Mouse (Mus musculus) liver, embryonic 14.5 days (tissue): ENCODE data around the gene Snrk.

Experiments
- CTCF ChIP-seq: IDR thresholded peaks from 2 replicates; pipeline ENCODE4 v1.5.1; 2016; ENCODE audit warnings: antibody characterized with exemption, low read depth, control low read depth
- EP300 ChIP-seq: IDR thresholded peaks from 2 replicates; pipeline ENCODE4 v1.6.1; 2016; ENCODE audit warnings: antibody characterized with exemption, low read depth

- no peak for TF ChIP-seq CTCF
- no peak for TF ChIP-seq EP300
Measured at GRCm38 (mm10) chr9:122153436-122153835, 36.4 kb downstream of the Snrk start.
